Mouse (Mus musculus) urinary bladder, adult 2 months (tissue): ENCODE results near the gene Tex19.2. TPM values are rescaled to one million over a fixed set of nuclear protein-coding genes. Genes with fewer than 3 reads are reported as not detected.

Experiments
- DNase-seq: peaks from one replicate; pipeline ENCODE4 v3.0.0; 2022; ENCODE audit warnings: low spot score
- polyA plus RNA-seq: library from polyadenylated mRNA; depleted of rRNA; stranded (reverse); fragments of >200 nt; gene quantifications from 2 replicates; pipeline ENCODE4 v1.2.3, GENCODE M21; 2012; rRNA removed

The Tex19.2 gene
- polyA plus RNA-seq = 0.04 TPM in 1 of 2 replicates, not detected in the other

GRCm38 (mm10) chr11:121118577-121118976 is at the start of gene Tex19.2:
TSS of gene Tex19.2 (minus strand) at chr11:121118677.
- no peak for DNase-seq

GRCm38 (mm10) chr11:121163751-121164150 is 45.3 kb upstream of the Tex19.2 start:
- DNase-seq = no peak

- no peak for DNase-seq
Measured at GRCm38 (mm10) chr11:121160636-121161346, 42.3 kb upstream of the Tex19.2 start.

GRCm38 (mm10) chr11:121159971-121160370 is 41.5 kb upstream of the Tex19.2 start, which contains the start of gene Uts2r:
TSS of gene Uts2r (plus strand) at chr11:121160271.
- DNase-seq = no peak

GRCm38 (mm10) chr11:121156411-121156891 is 38.0 kb upstream of the Tex19.2 start:
- no peak for DNase-seq

GRCm38 (mm10) chr11:121154203-121154602 is 35.7 kb upstream of the Tex19.2 start:
- DNase-seq = no peak

- no peak for DNase-seq
Measured at GRCm38 (mm10) chr11:121148193-121148592, 29.7 kb upstream of the Tex19.2 start.

GRCm38 (mm10) chr11:121145865-121146264 is 27.4 kb upstream of the Tex19.2 start, which contains the start of gene Tex19.1:
TSS of gene Tex19.1 (plus strand) at chr11:121146143.
- DNase-seq = no peak

- no peak for DNase-seq
Measured at GRCm38 (mm10) chr11:121143325-121144015, 25.0 kb upstream of the Tex19.2 start.

- DNase-seq = no peak
Measured at GRCm38 (mm10) chr11:121138732-121139131, 20.3 kb upstream of the Tex19.2 start.

- no peak for DNase-seq
Measured at GRCm38 (mm10) chr11:121137682-121138081, 19.2 kb upstream of the Tex19.2 start.

- DNase-seq = no peak
Measured at GRCm38 (mm10) chr11:121134600-121134999, 16.1 kb upstream of the Tex19.2 start.

- no peak for DNase-seq
Measured at GRCm38 (mm10) chr11:121129616-121130015, 11.1 kb upstream of the Tex19.2 start.

GRCm38 (mm10) chr11:121127441-121127840 is 9.0 kb upstream of the Tex19.2 start:
- DNase-seq = no peak

GRCm38 (mm10) chr11:121126395-121126794 is 7.9 kb upstream of the Tex19.2 start:
- no peak for DNase-seq

- no peak for DNase-seq
Measured at GRCm38 (mm10) chr11:121125522-121126172, 7.2 kb upstream of the Tex19.2 start.

- no peak for DNase-seq
Measured at GRCm38 (mm10) chr11:121123438-121123837, 5.0 kb upstream of the Tex19.2 start.

GRCm38 (mm10) chr11:121122024-121122670 is 3.7 kb upstream of the Tex19.2 start:
- DNase-seq = no peak

- DNase-seq = no peak
Measured at GRCm38 (mm10) chr11:121121151-121121550, 2.7 kb upstream of the Tex19.2 start.

- no peak for DNase-seq
Measured at GRCm38 (mm10) chr11:121118106-121118505, 371 bp downstream of the Tex19.2 start.

GRCm38 (mm10) chr11:121112091-121112775 is 6.2 kb downstream of the Tex19.2 start:
- DNase-seq = no peak
